8 mouse cellular contexts compared by ENCODE assay signal in the genomic region with DNA sequence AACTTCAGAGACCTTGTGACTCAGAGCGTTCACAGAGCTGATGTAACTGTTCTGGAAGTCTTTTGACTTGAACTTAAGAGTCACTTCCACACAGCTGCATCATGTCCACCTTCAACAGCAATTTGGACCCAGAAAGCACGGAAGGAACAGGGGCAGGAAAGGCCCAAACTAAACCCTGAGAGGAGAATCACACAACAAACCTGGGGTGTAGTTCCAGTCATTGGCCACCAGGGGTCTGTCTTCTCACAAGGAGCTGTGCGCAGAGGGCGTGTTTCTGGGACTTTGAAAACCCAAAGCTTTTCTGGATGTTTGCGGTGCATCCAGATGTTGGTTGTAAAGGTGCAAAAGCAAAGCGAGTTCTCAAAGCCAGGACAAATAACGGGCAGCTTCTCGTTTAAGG.
DNase-seq lines count a peak whose midpoint lies in the region; ATAC-seq and TF ChIP-seq lines count a peak whose summit lies in the region.

No protein-coding gene starts in this region.

- H3K4me3 ChIP-seq in gastrocnemius, adult 2 months, result peak overlapping the region; percentile 55
- no peak overlapping the region for H3K4me3 ChIP-seq in kidney, postnatal 0 days (replicated peaks; ENCODE audit: low read depth, low read length)
- H3K4me3 ChIP-seq in liver, embryonic 11.5 days (ENCODE audit: low read depth, low read length), result no peak overlapping the region

- intact Hi-C loops in gastrocnemius, adult 2 months (cut with DNase I), result loop anchor here (1.0 to 5.0 kb wide), 3 partner anchors 129 to 506 kb away; no protein-coding TSS in a partner anchor

- peak overlapping the region; percentile 23; the same call in 1 of the 2 replicates for H3K4me2 ChIP-seq in kidney, postnatal 0 days (ENCODE audit: low read length)
- H3K4me2 ChIP-seq in liver, embryonic 11.5 days, result no peak overlapping the region

- TF ChIP-seq CTCF in gastrocnemius, adult 2 months (IDR thresholded peaks at IDR 0.05), result peak; percentile 99
- peak; percentile 98 for TF ChIP-seq CTCF in kidney, postnatal 0 days (IDR thresholded peaks at IDR 0.05; ENCODE audit: low read depth)

- H3K27me3 ChIP-seq in kidney, postnatal 0 days (ENCODE audit: insufficient read depth, low read length), result peaks cover 8% of the 10 kb centered on the region; the same call in 1 of the 2 replicates
- no peaks in the 10 kb centered on the region for H3K27me3 ChIP-seq in liver, embryonic 11.5 days (replicated peaks; ENCODE audit: control insufficient read depth, insufficient read depth, low read length)

- no peaks in the 10 kb centered on the region for H3K36me3 ChIP-seq in kidney, postnatal 0 days (ENCODE audit: insufficient read depth, low read length)
- no peaks in the 10 kb centered on the region for H3K36me3 ChIP-seq in liver, embryonic 11.5 days (ENCODE audit: control insufficient read depth, insufficient read depth, low read length)

- ATAC-seq in kidney, postnatal 0 days (replicated peaks; ENCODE audit: low FRiP score, low read depth), result peak; percentile 63; the same call in 1 of the 2 replicates
- no peak for ATAC-seq in liver, embryonic 11.5 days (replicated peaks; ENCODE audit: low FRiP score)

- no peaks in the 10 kb centered on the region for H3K9me3 ChIP-seq in kidney, postnatal 0 days (replicated peaks; ENCODE audit: low read length)
- no peaks in the 10 kb centered on the region for H3K9me3 ChIP-seq in liver, embryonic 11.5 days (ENCODE audit: control insufficient read depth, low read length)

- no peaks in the 10 kb centered on the region for H3K4me1 ChIP-seq in kidney, postnatal 0 days (replicated peaks; ENCODE audit: insufficient read depth, low read length)
- H3K4me1 ChIP-seq in liver, embryonic 11.5 days (replicated peaks; ENCODE audit: control insufficient read depth, insufficient read depth, low read length), result no peaks in the 10 kb centered on the region

- DNase-seq in A20 (ENCODE audit: low read depth, low spot score), result peak; percentile 60
- peak; percentile 41 for DNase-seq in Muller cell, postnatal 12 days (ENCODE audit: inconsistent ontology term)
- DNase-seq in cerebellum, adult 9-10 months, result peak; percentile 43
- DNase-seq in gastrocnemius, adult 2 months, result peak; percentile 76
- peak; percentile 91 for DNase-seq in kidney, postnatal 0 days (ENCODE audit: low spot score)
- peak; percentile 51 for DNase-seq in liver, embryonic 11.5 days (ENCODE audit: low spot score)
- DNase-seq in retina, postnatal 1 day, result peak; percentile 71
- DNase-seq in thymus, postnatal 36 days, result peak; percentile 39 to 41

- 9% methylated on average over 8 of the region's 8 CpGs for WGBS in kidney, postnatal 0 days
- 19% methylated on average over 8 of the region's 8 CpGs for WGBS in liver, embryonic 11.5 days

- H3K27ac ChIP-seq in gastrocnemius, adult 2 months, result peak overlapping the region; percentile 56
- H3K27ac ChIP-seq in kidney, postnatal 0 days, result no peak overlapping the region
- no peak overlapping the region for H3K27ac ChIP-seq in liver, embryonic 11.5 days (ENCODE audit: low read depth, low read length)

- no peak overlapping the region for H3K9ac ChIP-seq in kidney, postnatal 0 days (ENCODE audit: low read depth, low read length)
- H3K9ac ChIP-seq in liver, embryonic 11.5 days (ENCODE audit: low read depth, low read length), result no peak overlapping the region

Comparison
In these comparisons a context has a peak if more than half of its experiments do, and no peak if none do; other contexts are left out.
1. DNase-seq: peak in every context shown above with its lines; median percentile 91 in kidney, postnatal 0 days; 76 in gastrocnemius, adult 2 months; 71 in retina, postnatal 1 day; 60 in A20; 51 in liver, embryonic 11.5 days; 43 in cerebellum, adult 9-10 months; 41 in Muller cell, postnatal 12 days; 40 in thymus, postnatal 36 days.